12 mouse cellular contexts compared by ENCODE assay signal in genomic region chr7:98163700-98164099, GRCm38 (mm10). TPM values are rescaled to one million over a fixed set of nuclear protein-coding genes. Genes with fewer than 3 reads are reported as not detected.
DNase-seq lines count a peak whose midpoint lies in the region; ATAC-seq and TF ChIP-seq lines count a peak whose summit lies in the region.
"Had no signal": no experiment of that assay in that cellular context is flagged by ENCODE, and none has a peak within 500 bp of the region (broad histone marks: within the 10 kb centered on the region; RNA-seq: fewer than 3 reads in every experiment).

No protein-coding gene starts in this region.

- H3K27ac ChIP-seq in intestine, embryonic 16.5 days (ENCODE audit: low read length) = 0 out of 2 replicates have a peak overlapping the region, but pooled peaks have one; percentile 15
- H3K27ac ChIP-seq in intestine, postnatal 0 days (ENCODE audit: low read depth, low read length) = no peak overlapping the region
- peak overlapping the region; percentile 55; the same call in 1 of the 2 replicates for H3K27ac ChIP-seq in stomach, embryonic 15.5 days
- no peak overlapping the region for H3K27ac ChIP-seq in heart, embryonic 11.5 days (ENCODE audit: low read depth, low read length)

- in situ Hi-C loops in Patski (cut with MboI; ENCODE audit: low pct_unique_long_range_greater_than_20kb) = no loop called here

- no peak for TF ChIP-seq CTCF in intestine, postnatal 0 days (IDR thresholded peaks at IDR 0.05; ENCODE audit: low read depth)
- no peak for TF ChIP-seq CTCF in Patski (IDR thresholded peaks at IDR 0.05)

- peaks cover 56% of the 10 kb centered on the region for H3K4me1 ChIP-seq in intestine, embryonic 16.5 days (ENCODE audit: control insufficient read depth, insufficient read depth, low read length)
- no peaks in the 10 kb centered on the region for H3K4me1 ChIP-seq in intestine, postnatal 0 days (replicated peaks; ENCODE audit: control insufficient read depth, insufficient read depth, low read length)
- H3K4me1 ChIP-seq in megakaryocyte, embryonic 14.5 days = peaks cover 93% of the 10 kb centered on the region
- H3K4me1 ChIP-seq in stomach, embryonic 15.5 days = peaks cover 60% of the 10 kb centered on the region
- peaks cover 48% of the 10 kb centered on the region for H3K4me1 ChIP-seq in heart, embryonic 11.5 days (ENCODE audit: control insufficient read depth, insufficient read depth, low read length)

- 43% methylated on average over 3 of the region's 3 CpGs for WGBS in intestine, embryonic 16.5 days
- WGBS in intestine, postnatal 0 days = 38% methylated on average over 3 of the region's 3 CpGs
- WGBS in stomach, embryonic 15.5 days = 31% methylated on average over 3 of the region's 3 CpGs
- 48% methylated on average over 3 of the region's 3 CpGs for WGBS in heart, embryonic 11.5 days (ENCODE audit: insufficient replicate concordance)

- no peak for ATAC-seq in intestine, embryonic 16.5 days
- ATAC-seq in intestine, postnatal 0 days = no peak
- no peak for ATAC-seq in megakaryocyte, adult 5-6 weeks (ENCODE audit: poor library complexity, severe bottlenecking)
- peak; percentile 73 for ATAC-seq in Patski
- ATAC-seq in stomach, embryonic 15.5 days (ENCODE audit: insufficient read depth, low FRiP score, low read depth) = no peak
- no peak for ATAC-seq in heart, embryonic 11.5 days (replicated peaks; ENCODE audit: insufficient number of reproducible peaks, low FRiP score, low TSS enrichment)
- ATAC-seq: intestine, embryonic 15.5 days; midbrain, embryonic 16.5 days had no signal

- H3K4me2 ChIP-seq in intestine, embryonic 16.5 days (ENCODE audit: low read depth, low read length) = no peak overlapping the region
- H3K4me2 ChIP-seq in intestine, postnatal 0 days (replicated peaks; ENCODE audit: low read depth) = no peak overlapping the region
- no peak overlapping the region for H3K4me2 ChIP-seq in stomach, embryonic 15.5 days
- no peak overlapping the region for H3K4me2 ChIP-seq in heart, embryonic 11.5 days
- H3K4me2 ChIP-seq: intestine, embryonic 15.5 days had no signal

- POLR2A ChIA-PET in Patski (lab: Charles Lee) = interaction anchor here (1.1 to 3.6 kb wide), 2 partner anchors 9 to 15 kb away, joined by 4 to 11 read pairs; partner anchors contain the start of gene Capn5

- no peak for DNase-seq in Patski (ENCODE audit: low read depth, low spot score)
- DNase-seq: cerebellum, adult 8-10 months had no signal

- no peak overlapping the region for H3K9ac ChIP-seq in intestine, embryonic 16.5 days (ENCODE audit: low read depth, low read length)
- H3K9ac ChIP-seq in intestine, postnatal 0 days (ENCODE audit: low read depth, low read length) = no peak overlapping the region
- H3K9ac ChIP-seq in stomach, embryonic 15.5 days = no peak overlapping the region
- H3K9ac ChIP-seq in heart, embryonic 11.5 days (ENCODE audit: low read depth, low read length) = no peak overlapping the region
- H3K9ac ChIP-seq: intestine, embryonic 15.5 days had no signal

- H3K4me3 ChIP-seq in intestine, embryonic 16.5 days (ENCODE audit: low read length) = no peak overlapping the region
- H3K4me3 ChIP-seq in intestine, postnatal 0 days (ENCODE audit: low read depth, low read length) = no peak overlapping the region
- peak overlapping the region; percentile 56 for H3K4me3 ChIP-seq in megakaryocyte, embryonic 14.5 days (replicated peaks)
- no peak overlapping the region for H3K4me3 ChIP-seq in stomach, embryonic 15.5 days (replicated peaks)
- no peak overlapping the region for H3K4me3 ChIP-seq in heart, embryonic 11.5 days (ENCODE audit: low read depth, low read length)
- H3K4me3 ChIP-seq: erythroblast, embryonic 14.5 days; intestine, embryonic 15.5 days had no signal

- no peaks in the 10 kb centered on the region for H3K36me3 ChIP-seq in intestine, embryonic 16.5 days (ENCODE audit: control insufficient read depth, insufficient read depth, low read length)
- H3K36me3 ChIP-seq in intestine, postnatal 0 days (ENCODE audit: control insufficient read depth, insufficient read depth) = no peaks in the 10 kb centered on the region
- H3K36me3 ChIP-seq in megakaryocyte, embryonic 14.5 days (replicated peaks; ENCODE audit: low read length) = peaks cover 75% of the 10 kb centered on the region
- no peaks in the 10 kb centered on the region for H3K36me3 ChIP-seq in stomach, embryonic 15.5 days
- no peaks in the 10 kb centered on the region for H3K36me3 ChIP-seq in heart, embryonic 11.5 days (ENCODE audit: control insufficient read depth, insufficient read depth, low read length)
- H3K36me3 ChIP-seq: intestine, embryonic 15.5 days had no signal

- CTCF ChIA-PET in Patski (lab: Charles Lee) = interaction anchor here (0.9 kb wide), 1 partner anchor 10 kb away, joined by 3 read pairs; no protein-coding TSS in a partner anchor

- H3K27me3 ChIP-seq in intestine, embryonic 16.5 days (replicated peaks; ENCODE audit: control insufficient read depth, insufficient read depth, low read length) = no peaks in the 10 kb centered on the region
- no peaks in the 10 kb centered on the region for H3K27me3 ChIP-seq in intestine, postnatal 0 days (replicated peaks; ENCODE audit: control insufficient read depth, insufficient read depth, low read length)
- H3K27me3 ChIP-seq in megakaryocyte, embryonic 14.5 days (replicated peaks) = no peaks in the 10 kb centered on the region
- no peaks in the 10 kb centered on the region for H3K27me3 ChIP-seq in Patski
- H3K27me3 ChIP-seq in stomach, embryonic 15.5 days (replicated peaks) = no peaks in the 10 kb centered on the region
- H3K27me3 ChIP-seq in heart, embryonic 11.5 days (ENCODE audit: control insufficient read depth, insufficient read depth, low read length) = no peaks in the 10 kb centered on the region
- H3K27me3 ChIP-seq: intestine, embryonic 15.5 days had no signal

- no peaks in the 10 kb centered on the region for H3K9me3 ChIP-seq in intestine, embryonic 16.5 days (ENCODE audit: control insufficient read depth, low read length)
- no peaks in the 10 kb centered on the region for H3K9me3 ChIP-seq in intestine, postnatal 0 days (ENCODE audit: control insufficient read depth)
- H3K9me3 ChIP-seq in megakaryocyte, embryonic 14.5 days = no peaks in the 10 kb centered on the region
- no peaks in the 10 kb centered on the region for H3K9me3 ChIP-seq in stomach, embryonic 15.5 days
- H3K9me3 ChIP-seq in heart, embryonic 11.5 days (replicated peaks; ENCODE audit: control insufficient read depth, low read length) = no peaks in the 10 kb centered on the region
- H3K9me3 ChIP-seq: intestine, embryonic 15.5 days had no signal

RNA-seq across cellular contexts. Expression of gene Capn5, which starts 14.4 kb away (rescaled TPM):
- 10.2 and 10.9 TPM in 2 replicates for polyA plus RNA-seq in intestine, embryonic 16.5 days (2015; fragmentation: Nextera tagmentation; extraction: Ambion mirVana)
- 3.3 and 3.4 TPM in 2 replicates for polyA plus RNA-seq in intestine, postnatal 0 days (2015; fragmentation: Nextera tagmentation; extraction: Ambion mirVana)
- 38.7 and 73.9 TPM in 2 replicates for polyA plus RNA-seq in megakaryocyte, embryonic 14.5 days (2012; ENCODE audit: insufficient read depth, low replicate concordance)
- 1.1 TPM in 2 replicates for total RNA-seq in megakaryocyte, adult 5-6 weeks (2015)
- 0.73 and 0.89 TPM in 2 replicates for total RNA-seq in megakaryocyte, adult 5-6 weeks (2017)
- 69.8 TPM for polyA plus RNA-seq in Patski (2021)
- 13.8 and 14.9 TPM in 2 replicates for polyA plus RNA-seq in stomach, embryonic 15.5 days (2015; fragmentation: Nextera tagmentation; extraction: Ambion mirVana)
- 5.8 and 6.4 TPM in 2 replicates for polyA plus RNA-seq in heart, embryonic 11.5 days (2014; fragmentation: Nextera tagmentation; extraction: Ambion mirVana)

RNA-seq across cellular contexts. Expression of gene Omp, which starts 18.4 kb away (rescaled TPM):
- polyA plus RNA-seq in intestine, embryonic 16.5 days (2015; fragmentation: Nextera tagmentation; extraction: Ambion mirVana) = 0.37 TPM in 2 replicates
- 0.10 and 0.26 TPM in 2 replicates for polyA plus RNA-seq in intestine, postnatal 0 days (2015; fragmentation: Nextera tagmentation; extraction: Ambion mirVana)
- 0.29 TPM in 1 of 2 replicates, not detected in the other for polyA plus RNA-seq in megakaryocyte, embryonic 14.5 days (2012; ENCODE audit: insufficient read depth, low replicate concordance)
- total RNA-seq in megakaryocyte, adult 5-6 weeks (2015) = not detected in 2 replicates
- not detected in 2 replicates for total RNA-seq in megakaryocyte, adult 5-6 weeks (2017)
- 0.62 TPM for polyA plus RNA-seq in Patski (2021)
- polyA plus RNA-seq in stomach, embryonic 15.5 days (2015; fragmentation: Nextera tagmentation; extraction: Ambion mirVana) = 0.68 and 0.70 TPM in 2 replicates
- polyA plus RNA-seq in heart, embryonic 11.5 days (2014; fragmentation: Nextera tagmentation; extraction: Ambion mirVana) = 0.37 and 0.47 TPM in 2 replicates

RNA-seq across cellular contexts. Expression of gene B3gnt6, which starts 35.6 kb away (rescaled TPM):
- 0.15 TPM in 1 of 2 replicates, not detected in the other for polyA plus RNA-seq in intestine, embryonic 16.5 days (2015; fragmentation: Nextera tagmentation; extraction: Ambion mirVana)
- 0.08 and 0.21 TPM in 2 replicates for polyA plus RNA-seq in intestine, postnatal 0 days (2015; fragmentation: Nextera tagmentation; extraction: Ambion mirVana)
- polyA plus RNA-seq in megakaryocyte, embryonic 14.5 days (2012; ENCODE audit: insufficient read depth, low replicate concordance) = not detected in 2 replicates
- 0.11 and 0.38 TPM in 2 replicates for total RNA-seq in megakaryocyte, adult 5-6 weeks (2015)
- total RNA-seq in megakaryocyte, adult 5-6 weeks (2017) = 0.28 and 0.59 TPM in 2 replicates
- polyA plus RNA-seq in Patski (2021) = 0.12 TPM
- polyA plus RNA-seq in stomach, embryonic 15.5 days (2015; fragmentation: Nextera tagmentation; extraction: Ambion mirVana) = 0.05 TPM in 2 replicates
- polyA plus RNA-seq in heart, embryonic 11.5 days (2014; fragmentation: Nextera tagmentation; extraction: Ambion mirVana) = 0.21 TPM in 1 of 2 replicates, not detected in the other
- total RNA-seq: heart, adult 8-10 months had no signal
- polyA plus RNA-seq: erythroblast, embryonic 14.5 days had no signal

RNA-seq across cellular contexts. Expression of gene Myo7a, which starts 44.4 kb away (rescaled TPM):
- 24.0 and 35.6 TPM in 2 replicates for polyA plus RNA-seq in intestine, embryonic 16.5 days (2015; fragmentation: Nextera tagmentation; extraction: Ambion mirVana)
- polyA plus RNA-seq in intestine, postnatal 0 days (2015; fragmentation: Nextera tagmentation; extraction: Ambion mirVana) = 24.0 and 25.0 TPM in 2 replicates
- 37.5 and 149 TPM in 2 replicates for polyA plus RNA-seq in megakaryocyte, embryonic 14.5 days (2012; ENCODE audit: insufficient read depth, low replicate concordance)
- 7.3 and 8.4 TPM in 2 replicates for total RNA-seq in megakaryocyte, adult 5-6 weeks (2015)
- 12.7 and 13.9 TPM in 2 replicates for total RNA-seq in megakaryocyte, adult 5-6 weeks (2017)
- polyA plus RNA-seq in Patski (2021) = 4.0 TPM
- 9.3 and 11.4 TPM in 2 replicates for polyA plus RNA-seq in stomach, embryonic 15.5 days (2015; fragmentation: Nextera tagmentation; extraction: Ambion mirVana)
- polyA plus RNA-seq in heart, embryonic 11.5 days (2014; fragmentation: Nextera tagmentation; extraction: Ambion mirVana) = 8.4 and 11.9 TPM in 2 replicates

Comparison
In these comparisons a context has a peak if more than half of its experiments do, and no peak if none do; other contexts are left out.
1. H3K27ac ChIP-seq: peak in intestine, embryonic 16.5 days (single experiment) and stomach, embryonic 15.5 days (single experiment); none in intestine, postnatal 0 days (single experiment) and heart, embryonic 11.5 days (single experiment).